Mouse (Mus musculus) neural tube, embryonic 14.5 days (tissue): Measurements from ENCODE around the gene Tapbpl. TPM values are rescaled to one million over a fixed set of nuclear protein-coding genes. Genes with fewer than 3 reads are reported as not detected.

ENCODE experiments used
- ATAC-seq: fragments of 200-750 bp; cut with Nextera tagmentation; 2 replicates; pipeline ENCODE4 v1.8.0; 2017; ENCODE audit warnings: low read depth, mild to moderate bottlenecking, moderate TSS enrichment, moderate library complexity
- H3K27ac ChIP-seq: fragments of 300-500 bp; sonication (generic); 2 replicates; pipeline ENCODE4 v1.5.1; 2014; ENCODE audit warnings: low read depth, mild to moderate bottlenecking, control low read depth, low read length, moderate library complexity, mixed read lengths
- H3K27me3 ChIP-seq: fragments of 300-500 bp; sonication (generic); 2 replicates; pipeline ENCODE4 v1.6.1; 2014; ENCODE audit warnings: low read length; ENCODE audit not compliant: control insufficient read depth, insufficient read depth
- H3K36me3 ChIP-seq: fragments of 300-500 bp; sonication (generic); 2 replicates; pipeline ENCODE4 v1.6.1; 2014; ENCODE audit warnings: low read length, mixed read lengths; ENCODE audit not compliant: control insufficient read depth, insufficient read depth
- H3K4me1 ChIP-seq: fragments of 300-500 bp; sonication (generic); 2 replicates; pipeline ENCODE4 v1.6.1; 2014; ENCODE audit warnings: low read length; ENCODE audit not compliant: control insufficient read depth, insufficient read depth
- H3K4me2 ChIP-seq: fragments of 300-500 bp; sonication (generic); 2 replicates; pipeline ENCODE4 v1.6.1; 2014; ENCODE audit warnings: mild to moderate bottlenecking, low read depth, low read length, control low read depth
- H3K4me3 ChIP-seq: fragments of 300-500 bp; sonication (generic); 2 replicates; pipeline ENCODE4 v1.5.1; 2014; ENCODE audit warnings: low read depth, low read length, control low read depth, mixed read lengths
- H3K9ac ChIP-seq: fragments of 300-500 bp; sonication (generic); replicated peaks from 2 replicates; pipeline ENCODE4 v1.6.1; 2014; ENCODE audit warnings: low read depth, mild to moderate bottlenecking, control low read depth, low read length, mixed read lengths
- H3K9me3 ChIP-seq: fragments of 300-500 bp; sonication (generic); 2 replicates; pipeline ENCODE4 v1.6.1; 2016; ENCODE audit warnings: low read length; ENCODE audit not compliant: control insufficient read depth
- WGBS: fragments of 180-500 bp; shearing (Covaris S2); extraction: QIAGEN DNeasy Blood & Tissue Kit; methylation state at CpG from one replicate; pipeline ENCODE4 v1.1.7; 2014; 5-methylcytosine and 5-hydroxymethylcytosine counted together
- polyA plus RNA-seq: library from polyadenylated mRNA; unstranded; fragments of >200 nt; fragmentation: Nextera tagmentation; extraction: Ambion mirVana; gene quantifications from 2 replicates; pipeline ENCODE4 v1.2.1, GENCODE M21; 2014

The Tapbpl gene
- polyA plus RNA-seq, 1 experiment from 2014 or later: 5.1 TPM

GRCm38 (mm10) chr6:125244551-125244950 is 12.9 kb upstream of the Tapbpl start:
- Histone ChIP-seq H3K27me3 (no peaks in the 10 kb centered on the region), H3K9me3 (no peaks in the 10 kb centered on the region), H3K4me3 (no peak overlapping the region), H3K27ac (no peak overlapping the region), H3K9ac (no peak overlapping the region), H3K4me1 (no peaks in the 10 kb centered on the region), H3K36me3 (no peaks in the 10 kb centered on the region), H3K4me2 (no peak overlapping the region)
- no peak for ATAC-seq
- 28% methylated on average over 1 of the region's 1 CpGs for WGBS

- Histone ChIP-seq H3K27me3 (no peaks in the 10 kb centered on the region), H3K4me1 (no peaks in the 10 kb centered on the region), H3K4me2 (no peak overlapping the region), H3K9ac (no peak overlapping the region), H3K9me3 (no peaks in the 10 kb centered on the region), H3K36me3 (no peaks in the 10 kb centered on the region), H3K4me3 (no peak overlapping the region), H3K27ac (no peak overlapping the region)
- ATAC-seq: no peak
- 85% methylated on average over 8 of the region's 8 CpGs for WGBS
These were observed 9.9 kb upstream of the Tapbpl start for GRCm38 (mm10) chr6:125241566-125241965.

DNA sequence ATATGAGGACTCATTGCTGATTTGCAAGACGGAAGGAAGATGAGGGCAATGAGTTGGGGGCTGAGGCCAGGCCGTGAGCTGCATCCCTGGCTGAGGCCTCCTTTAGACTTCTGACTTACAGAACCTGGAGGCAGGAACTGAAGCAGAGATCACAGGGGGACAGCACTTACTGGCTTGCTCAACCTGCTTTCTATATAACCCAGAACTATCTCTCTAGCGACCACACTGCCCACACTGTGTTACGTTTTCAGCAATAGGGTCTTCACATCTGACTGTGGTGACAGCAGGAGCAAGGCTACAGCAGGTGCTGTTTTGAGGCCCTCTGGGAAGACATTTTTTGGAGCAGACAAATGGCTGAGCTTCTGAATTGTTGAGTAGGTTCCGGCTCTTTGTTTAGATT is 9.0 kb upstream of the Tapbpl start:
- no peak overlapping the region for H3K27ac ChIP-seq
- ATAC-seq: no peak
- no peak overlapping the region for H3K4me2 ChIP-seq
- no peak overlapping the region for H3K4me3 ChIP-seq
- H3K4me1 ChIP-seq: no peaks in the 10 kb centered on the region
- 71% methylated on average over 5 of the region's 5 CpGs for WGBS
- no peaks in the 10 kb centered on the region for H3K9me3 ChIP-seq
- H3K9ac ChIP-seq: no peak overlapping the region
- no peaks in the 10 kb centered on the region for H3K27me3 ChIP-seq
- H3K36me3 ChIP-seq: no peaks in the 10 kb centered on the region

DNA sequence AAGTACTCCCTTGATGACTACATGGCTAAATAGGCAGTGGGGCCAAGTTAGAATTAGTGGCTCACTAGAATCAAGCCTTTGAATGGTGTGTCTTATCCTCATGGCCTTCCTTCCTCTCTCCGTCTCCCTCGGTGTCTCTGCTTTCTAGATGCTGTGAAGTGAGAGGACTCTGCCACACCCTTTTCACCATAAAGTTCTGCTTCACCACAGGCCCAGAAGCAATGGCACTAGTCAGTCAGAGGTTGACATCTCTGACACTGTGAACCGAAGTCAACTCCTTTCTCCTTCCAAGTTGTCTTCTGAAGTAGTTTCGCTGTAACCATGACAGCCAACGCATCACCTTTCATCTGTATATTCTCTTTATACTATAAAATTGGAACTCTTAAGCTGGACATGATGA is 7.9 kb upstream of the Tapbpl start:
- Histone ChIP-seq H3K9me3 (no peaks in the 10 kb centered on the region), H3K4me2 (no peak overlapping the region), H3K4me1 (no peaks in the 10 kb centered on the region), H3K36me3 (no peaks in the 10 kb centered on the region), H3K9ac (no peak overlapping the region), H3K4me3 (no peak overlapping the region), H3K27me3 (no peaks in the 10 kb centered on the region), H3K27ac (no peak overlapping the region)
- ATAC-seq: no peak
- WGBS: 97% methylated on average over 5 of the region's 5 CpGs

GRCm38 (mm10) chr6:125238396-125238795 is 6.7 kb upstream of the Tapbpl start:
- Histone ChIP-seq H3K9ac (no peak overlapping the region), H3K27me3 (no peaks in the 10 kb centered on the region), H3K4me3 (no peak overlapping the region), H3K27ac (no peak overlapping the region), H3K9me3 (no peaks in the 10 kb centered on the region), H3K4me2 (no peak overlapping the region), H3K4me1 (no peaks in the 10 kb centered on the region), H3K36me3 (no peaks in the 10 kb centered on the region)
- 73% methylated on average over 6 of the region's 6 CpGs for WGBS
- no peak for ATAC-seq

GRCm38 (mm10) chr6:125237421-125237820 is 5.8 kb upstream of the Tapbpl start:
- no peak overlapping the region for H3K4me3 ChIP-seq
- no peaks in the 10 kb centered on the region for H3K27me3 ChIP-seq
- no peak overlapping the region for H3K9ac ChIP-seq
- no peaks in the 10 kb centered on the region for H3K36me3 ChIP-seq
- 83% methylated on average over 4 of the region's 4 CpGs for WGBS
- H3K4me2 ChIP-seq: no peak overlapping the region
- no peaks in the 10 kb centered on the region for H3K9me3 ChIP-seq
- no peak for ATAC-seq
- H3K4me1 ChIP-seq: no peaks in the 10 kb centered on the region
- no peak overlapping the region for H3K27ac ChIP-seq

DNA sequence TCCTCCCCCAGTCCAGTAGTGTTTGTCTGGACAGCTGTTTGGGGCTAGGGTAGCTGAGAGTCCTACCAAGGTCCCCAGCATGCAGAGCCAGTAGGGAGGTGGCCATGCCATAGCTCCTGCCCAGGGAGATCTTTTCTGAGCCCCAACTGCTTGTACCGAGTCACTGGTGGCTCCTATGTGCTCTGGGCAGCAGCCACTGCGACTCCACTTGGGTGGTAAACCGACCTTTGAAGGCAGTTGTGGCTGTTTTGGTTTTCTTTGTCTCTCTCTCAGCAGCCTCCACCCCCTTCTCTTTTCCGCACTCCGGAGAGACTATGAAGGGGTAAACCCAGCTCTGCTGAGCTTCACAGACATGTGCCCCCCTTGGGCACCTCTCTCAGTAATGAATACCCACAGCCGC is 5.1 kb upstream of the Tapbpl start, which contains the start of gene Cd27:
TSS of gene Cd27 (minus strand) at position 229 of the 400 bp plus-strand sequence.
- Histone ChIP-seq H3K4me1 (peaks cover under 1% of the 10 kb centered on the region), H3K36me3 (no peaks in the 10 kb centered on the region), H3K9me3 (no peaks in the 10 kb centered on the region), H3K4me3 (no peak within 1 kb of the TSS), H3K27ac (no peak within 1 kb of the TSS), H3K9ac (no peak within 1 kb of the TSS), H3K27me3 (no peaks in the 10 kb centered on the region), H3K4me2 (no peak within 1 kb of the TSS)
- ATAC-seq: no peak
- 30% methylated on average over 6 of the region's 6 CpGs for WGBS

DNA sequence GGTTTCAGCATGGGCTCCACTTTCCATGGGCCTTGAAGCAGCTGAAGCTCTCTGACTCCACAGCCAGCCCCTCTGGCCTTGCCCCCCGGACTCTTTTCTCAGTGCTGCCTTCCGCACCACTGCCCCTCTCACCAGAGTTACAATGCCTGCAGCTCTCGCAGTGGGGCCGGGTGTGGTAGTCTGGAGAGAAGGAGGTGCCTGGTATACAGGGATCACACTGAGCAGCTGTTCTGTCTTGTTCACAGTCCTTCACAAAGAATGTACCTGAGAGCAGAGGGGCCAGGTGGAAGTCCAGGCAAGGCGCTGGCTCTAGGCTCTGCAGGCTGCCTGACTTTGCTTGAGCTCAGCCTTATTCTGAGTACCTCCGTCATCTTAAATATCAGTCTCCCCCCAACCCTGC is 4.7 kb upstream of the Tapbpl start:
- Histone ChIP-seq H3K27ac (no peak overlapping the region), H3K36me3 (no peaks in the 10 kb centered on the region), H3K9ac (no peak overlapping the region), H3K27me3 (no peaks in the 10 kb centered on the region), H3K4me2 (no peak overlapping the region), H3K4me1 (peaks cover 5% of the 10 kb centered on the region), H3K4me3 (no peak overlapping the region), H3K9me3 (no peaks in the 10 kb centered on the region)
- WGBS: 56% methylated on average over 6 of the region's 6 CpGs
- ATAC-seq: no peak

- Histone ChIP-seq H3K4me3 (no peak overlapping the region), H3K9ac (no peak overlapping the region), H3K27ac (no peak overlapping the region), H3K4me1 (peaks cover 12% of the 10 kb centered on the region), H3K36me3 (no peaks in the 10 kb centered on the region), H3K9me3 (no peaks in the 10 kb centered on the region), H3K4me2 (no peak overlapping the region), H3K27me3 (no peaks in the 10 kb centered on the region)
- ATAC-seq: no peak
- 78% methylated on average over 5 of the region's 5 CpGs for WGBS
These were observed 2.8 kb upstream of the Tapbpl start for GRCm38 (mm10) chr6:125234520-125234828.
